Mouse (Mus musculus) limb, embryonic 11.5 days (tissue): Measurements from ENCODE around the gene Top2a. TPM values are rescaled to one million over a fixed set of nuclear protein-coding genes. Genes with fewer than 3 reads are reported as not detected.
A peak's percentile ranks its signal among the peaks of the same experiment; 100 is the strongest.

Source experiments
- ATAC-seq: fragments of 200-750 bp; cut with Nextera tagmentation; 2 replicates; pipeline ENCODE4 v1.8.0; 2017; ENCODE audit warnings: low read depth; ENCODE audit not compliant: insufficient number of reproducible peaks, low FRiP score, low TSS enrichment
- DNase-seq: peaks from one replicate; pipeline ENCODE4 v3.0.0-alpha.2; 2015; ENCODE audit warnings: low spot score
- H3K27ac ChIP-seq: fragments of 300-500 bp; sonication (generic); replicated peaks from 2 replicates; pipeline ENCODE4 v1.5.1; 2014; ENCODE audit warnings: low read depth, mild to moderate bottlenecking, low read length
- H3K27me3 ChIP-seq: fragments of 300-500 bp; sonication (generic); 2 replicates; pipeline ENCODE4 v1.6.1; 2014; ENCODE audit warnings: mild to moderate bottlenecking, low read length, mixed read lengths; ENCODE audit not compliant: control insufficient read depth, insufficient read depth
- H3K36me3 ChIP-seq: fragments of 300-500 bp; sonication (generic); 2 replicates; pipeline ENCODE4 v1.6.1; 2014; ENCODE audit warnings: mild to moderate bottlenecking, low read length, moderate library complexity, mixed read lengths; ENCODE audit not compliant: control insufficient read depth, insufficient read depth
- H3K4me1 ChIP-seq: fragments of 300-500 bp; sonication (generic); 2 replicates; pipeline ENCODE4 v1.6.1; 2014; ENCODE audit warnings: low read length, mixed read lengths; ENCODE audit not compliant: control insufficient read depth, insufficient read depth
- H3K4me2 ChIP-seq: fragments of 300-500 bp; sonication (generic); 2 replicates; pipeline ENCODE4 v1.6.1; 2014; ENCODE audit warnings: low read depth, mild to moderate bottlenecking, moderate library complexity; ENCODE audit not compliant: severe bottlenecking
- H3K4me3 ChIP-seq: fragments of 300-500 bp; sonication (generic); 2 replicates; pipeline ENCODE4 v1.5.1; 2014; ENCODE audit warnings: low read depth, low read length
- H3K9ac ChIP-seq: fragments of 300-500 bp; sonication (generic); 2 replicates; pipeline ENCODE4 v1.6.1; 2014; ENCODE audit warnings: mild to moderate bottlenecking, low read length
- H3K9me3 ChIP-seq: fragments of 300-500 bp; sonication (generic); 2 replicates; pipeline ENCODE4 v1.6.1; 2016; ENCODE audit warnings: low read length; ENCODE audit not compliant: control insufficient read depth
- WGBS: fragments of 180-500 bp; shearing (Covaris S2); extraction: QIAGEN DNeasy Blood & Tissue Kit; methylation state at CpG from one replicate; pipeline ENCODE4 v1.1.7; 2014; 5-methylcytosine and 5-hydroxymethylcytosine counted together
- polyA plus RNA-seq: library from polyadenylated mRNA; unstranded; fragments of >200 nt; fragmentation: Nextera tagmentation; extraction: Ambion mirVana; gene quantifications from 2 replicates; pipeline ENCODE4 v1.2.1, GENCODE M21; 2014

The Top2a gene
- polyA plus RNA-seq, 1 experiment from 2014 or later, result 422 TPM

DNA sequence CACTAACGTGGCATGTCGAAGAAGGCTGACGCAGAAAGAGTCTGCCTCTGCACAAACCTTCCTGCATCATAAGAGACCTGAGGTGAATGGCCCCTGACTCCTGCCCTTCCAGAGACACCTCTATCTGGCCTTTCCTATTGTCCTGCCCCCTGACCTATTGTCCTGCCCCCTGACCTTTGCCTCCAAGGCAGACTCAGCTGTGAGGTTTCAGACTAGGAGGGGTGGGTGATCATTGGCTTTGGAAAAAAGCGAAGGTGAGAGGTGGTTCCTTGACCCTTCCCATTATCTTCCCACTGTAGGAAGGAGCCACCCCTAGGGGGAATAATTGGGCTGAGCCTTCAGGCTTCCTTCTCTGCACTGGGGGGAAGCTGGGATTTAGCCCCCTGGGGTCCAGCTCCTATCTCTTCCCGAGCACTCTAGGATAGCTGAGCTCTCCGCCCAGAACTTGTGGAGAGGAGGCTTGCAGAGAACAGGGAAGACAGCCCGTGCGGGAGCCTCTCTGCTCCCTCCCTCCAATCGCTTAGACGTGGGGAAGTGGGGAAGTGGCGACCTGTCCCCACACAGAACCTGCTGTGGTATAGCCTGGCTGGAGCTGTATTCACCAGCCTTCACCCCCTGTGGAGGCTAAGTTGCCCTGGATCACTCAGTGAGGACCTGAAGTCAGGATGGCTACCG is 61.4 kb downstream of the Top2a start:
- Histone ChIP-seq H3K4me2 (peak overlapping the region; percentile 89), H3K4me3 (peak overlapping the region; percentile 66), H3K9me3 (no peaks in the 10 kb centered on the region), H3K4me1 (peaks cover 73% of the 10 kb centered on the region), H3K36me3 (0 out of 2 replicates have a peak, but pooled peaks cover 2% of the 10 kb centered on the region), H3K27me3 (no peaks in the 10 kb centered on the region), H3K27ac (peak overlapping the region; percentile 90), H3K9ac (peak overlapping the region; percentile 31)
- 5% methylated on average over 12 of the region's 12 CpGs for WGBS
- no peak for ATAC-seq
- DNase-seq, result no peak

GRCm38 (mm10) chr11:98961766-98962165 is 62.2 kb downstream of the Top2a start:
- Histone ChIP-seq H3K4me3 (peak overlapping the region; percentile 66), H3K4me1 (peaks cover 70% of the 10 kb centered on the region), H3K27me3 (no peaks in the 10 kb centered on the region), H3K27ac (no peak overlapping the region), H3K4me2 (peak overlapping the region; percentile 89), H3K36me3 (0 out of 2 replicates have a peak, but pooled peaks cover 2% of the 10 kb centered on the region), H3K9me3 (no peaks in the 10 kb centered on the region), H3K9ac (no peak overlapping the region)
- no peak for ATAC-seq
- no peak for DNase-seq
- WGBS, result 3% methylated on average over 8 of the region's 8 CpGs

GRCm38 (mm10) chr11:98961051-98961592 is 62.9 kb downstream of the Top2a start:
- Histone ChIP-seq H3K27ac (peak overlapping the region; percentile 58; the same call in 1 of the 2 replicates), H3K4me1 (peaks cover 65% of the 10 kb centered on the region), H3K9ac (peak overlapping the region; percentile 62), H3K4me2 (peak overlapping the region; percentile 89), H3K36me3 (no peaks in the 10 kb centered on the region), H3K27me3 (no peaks in the 10 kb centered on the region), H3K9me3 (no peaks in the 10 kb centered on the region), H3K4me3 (peak overlapping the region; percentile 66)
- 4% methylated on average over 18 of the region's 18 CpGs for WGBS
- no peak for DNase-seq
- ATAC-seq, result no peak

- Histone ChIP-seq H3K9me3 (no peaks in the 10 kb centered on the region), H3K4me1 (peaks cover 62% of the 10 kb centered on the region), H3K4me2 (peak overlapping the region; percentile 89), H3K27ac (peak overlapping the region; percentile 58; the same call in 1 of the 2 replicates), H3K4me3 (peak overlapping the region; percentile 66), H3K9ac (peak overlapping the region; percentile 62), H3K27me3 (no peaks in the 10 kb centered on the region), H3K36me3 (no peaks in the 10 kb centered on the region)
- WGBS, result under 1% methylated on average over 51 of the region's 53 CpGs
- peak; percentile 89 for DNase-seq
- ATAC-seq, result 0 out of 2 replicates have a peak, but pooled peaks have one; percentile 4
Observed at GRCm38 (mm10) chr11:98960313-98960906, 63.6 kb downstream of the Top2a start.

DNA sequence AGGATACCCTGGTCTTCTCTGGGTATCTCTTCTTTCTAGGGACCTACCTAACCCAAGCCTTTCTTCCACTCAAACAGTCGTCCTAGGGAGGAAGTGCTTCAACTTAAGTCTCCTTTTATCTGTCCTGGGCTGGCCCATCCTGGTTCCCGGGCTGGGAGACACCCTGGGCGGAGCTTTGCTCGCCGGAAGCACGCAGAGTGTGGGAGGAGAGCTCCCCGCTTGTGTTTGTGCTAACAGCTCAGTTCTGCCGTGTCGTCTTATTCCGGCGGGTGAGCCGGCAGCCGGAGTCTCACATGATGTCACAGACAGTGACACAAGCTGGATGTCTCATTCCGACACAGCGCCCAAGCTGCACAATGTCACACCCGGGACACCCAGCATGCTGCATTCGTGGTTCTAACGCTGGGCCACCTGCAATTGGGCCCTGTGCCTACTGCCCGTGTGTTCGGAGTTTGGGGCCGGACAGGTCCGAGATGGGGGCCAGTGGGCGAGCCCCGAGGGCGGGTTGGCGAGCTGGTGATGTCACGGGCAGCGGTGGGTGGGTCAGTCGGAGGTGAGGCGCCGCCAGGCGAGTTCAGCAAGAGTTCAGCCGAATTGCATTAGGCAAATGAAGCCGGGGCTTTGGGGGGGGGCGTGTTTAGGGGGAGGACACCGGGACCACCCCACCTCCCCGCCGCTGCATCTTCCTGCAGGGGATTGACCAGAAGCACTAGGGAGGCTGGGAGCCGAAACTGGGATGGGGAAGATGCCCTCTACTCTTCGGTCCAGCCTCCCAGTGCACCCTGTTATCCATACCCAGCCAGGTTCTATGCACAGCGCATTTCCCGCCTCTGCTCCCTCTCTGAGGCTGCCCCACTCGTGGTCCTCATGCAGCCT is 64.3 kb downstream of the Top2a start:
- Histone ChIP-seq H3K36me3 (no peaks in the 10 kb centered on the region), H3K4me2 (peak overlapping the region; percentile 89), H3K9me3 (no peaks in the 10 kb centered on the region), H3K27me3 (no peaks in the 10 kb centered on the region), H3K9ac (peak overlapping the region; percentile 62; the same call in 1 of the 2 replicates), H3K4me3 (peak overlapping the region; percentile 66), H3K4me1 (peaks cover 62% of the 10 kb centered on the region), H3K27ac (peak overlapping the region; percentile 58; the same call in 1 of the 2 replicates)
- ATAC-seq (0 out of 2 replicates have a peak, but pooled peaks have one; percentile 1), DNase-seq (peak; percentile 65)
- WGBS, result under 1% methylated on average over 42 of the region's 43 CpGs

DNA sequence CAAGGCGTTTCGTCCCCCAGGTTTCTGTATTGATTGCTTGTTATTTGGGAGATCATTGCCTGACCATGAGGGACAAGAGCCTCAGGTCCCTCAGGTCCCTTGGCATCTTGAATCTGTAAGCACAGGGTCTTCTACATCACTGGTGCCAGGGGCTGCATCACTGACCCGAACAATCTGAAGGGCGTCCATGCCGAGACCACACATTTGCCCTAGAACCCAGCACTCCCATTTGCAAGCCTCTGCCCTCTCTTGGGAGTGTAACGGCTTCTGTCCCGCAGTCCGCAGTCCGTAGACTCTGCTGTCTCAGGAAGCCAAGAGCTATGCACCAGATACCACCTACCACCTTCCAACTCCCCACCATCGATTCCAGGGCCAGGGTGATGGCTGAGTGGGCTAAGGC is 67.6 kb downstream of the Top2a start:
- WGBS, result 67% methylated on average over 10 of the region's 10 CpGs
- no peak for ATAC-seq
- H3K9ac ChIP-seq, result no peak overlapping the region

DNA sequence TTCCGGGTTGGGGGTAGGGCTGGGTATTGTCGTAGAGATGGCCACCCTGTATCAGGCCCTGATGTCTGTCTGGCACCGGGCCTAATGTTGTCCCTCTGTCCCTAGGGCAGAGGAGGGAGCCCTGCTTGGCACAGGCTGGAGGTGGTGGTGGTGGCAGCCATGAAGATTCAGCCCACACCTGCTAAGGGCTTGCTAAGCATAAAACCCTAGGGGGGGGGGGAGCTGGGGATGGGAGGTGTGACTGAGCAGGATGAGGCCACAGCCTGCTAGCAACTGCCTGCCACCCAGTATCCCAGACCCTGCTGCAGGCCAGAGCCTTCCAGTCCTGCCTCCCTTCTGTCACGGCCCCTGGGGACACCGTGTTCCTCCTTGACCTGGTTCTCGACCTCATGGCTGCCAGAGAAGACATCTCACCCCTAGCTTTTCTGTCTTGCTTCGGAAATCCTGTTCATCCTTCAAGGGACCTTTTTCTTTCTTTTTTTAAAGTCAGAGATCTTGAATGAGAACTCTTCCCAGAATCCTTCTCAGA is 68.2 kb downstream of the Top2a start:
- Histone ChIP-seq H3K27me3 (no peaks in the 10 kb centered on the region), H3K36me3 (peaks cover 5% of the 10 kb centered on the region; the same call in 1 of the 2 replicates), H3K4me2 (no peak overlapping the region), H3K27ac (no peak overlapping the region), H3K4me1 (peaks cover 50% of the 10 kb centered on the region), H3K4me3 (no peak overlapping the region), H3K9ac (no peak overlapping the region), H3K9me3 (no peaks in the 10 kb centered on the region)
- DNase-seq, result no peak
- WGBS, result 34% methylated on average over 7 of the region's 7 CpGs
- no peak for ATAC-seq

More for the DNA sequence above, 67.6 kb downstream of the Top2a start:
- H3K27ac ChIP-seq, result no peak overlapping the region
- H3K36me3 ChIP-seq, result peaks cover 3% of the 10 kb centered on the region; the same call in 1 of the 2 replicates
- H3K27me3 ChIP-seq, result no peaks in the 10 kb centered on the region
- DNase-seq, result no peak
- H3K4me2 ChIP-seq, result no peak overlapping the region
- peaks cover 51% of the 10 kb centered on the region for H3K4me1 ChIP-seq
- no peaks in the 10 kb centered on the region for H3K9me3 ChIP-seq
- no peak overlapping the region for H3K4me3 ChIP-seq
